Mouse (Mus musculus): ENCODE data around the gene Pigu. TPM values are rescaled to one million over a fixed set of nuclear protein-coding genes. Genes with fewer than 3 reads are reported as not detected.

Gene Pigu
- 10 to 100 TPM; 28.6 to 29.4 TPM for total RNA-seq (2021)
- long read RNA-seq, experiment 1, transcript Pigu-201 (12 exons, 1,636 nt) = major isoform, 9 of 16 reads
- long read RNA-seq, experiment 1, partial matches to known transcripts = 2 of 16 reads
- long read RNA-seq, experiment 1, other reads (novel, unspliced or antisense) = 5 of 16 reads
- long read RNA-seq, experiment 2, transcript Pigu-201 (12 exons, 1,636 nt) = major isoform, 8 of 16 reads
- long read RNA-seq, experiment 2, partial matches to known transcripts = 3 of 16 reads
- long read RNA-seq, experiment 2, other reads (novel, unspliced or antisense) = 5 of 16 reads

DNA sequence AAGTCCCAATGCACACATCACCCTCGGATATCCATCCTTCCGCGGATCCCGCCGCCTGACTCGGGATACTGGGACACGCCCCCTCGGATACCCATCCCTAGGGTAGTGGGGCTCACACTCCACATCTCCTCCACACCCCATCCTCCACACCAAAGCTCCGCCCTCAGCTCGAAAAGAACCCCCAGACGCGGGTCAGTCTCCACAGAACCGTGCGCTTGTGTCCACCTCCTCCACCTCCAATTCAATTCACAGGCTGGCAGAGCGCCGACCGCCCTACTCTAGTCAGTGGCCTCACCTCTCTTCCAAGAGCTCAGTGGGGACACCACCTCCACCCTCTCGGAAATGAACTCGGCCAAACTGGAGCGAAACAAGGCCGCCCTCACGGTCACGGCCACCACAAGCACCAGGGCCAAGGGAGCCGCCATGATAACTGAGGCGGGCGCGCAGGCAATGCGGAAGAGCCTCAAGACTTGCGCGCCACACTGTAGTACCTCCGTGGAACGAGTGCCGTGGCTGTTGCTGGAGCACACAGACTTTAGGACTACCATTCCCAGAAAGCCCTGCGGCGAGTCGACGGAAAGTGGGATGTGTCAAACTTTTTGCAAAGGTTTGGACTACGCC lies at the start of gene Pigu:
Gene Pigu, minus strand, starts transcription at position 460 of the 621 bp plus-strand sequence.
- DNase-seq (ENCODE audit: low spot score in 2 of 2) = peak; percentile 71 to 90

DNA sequence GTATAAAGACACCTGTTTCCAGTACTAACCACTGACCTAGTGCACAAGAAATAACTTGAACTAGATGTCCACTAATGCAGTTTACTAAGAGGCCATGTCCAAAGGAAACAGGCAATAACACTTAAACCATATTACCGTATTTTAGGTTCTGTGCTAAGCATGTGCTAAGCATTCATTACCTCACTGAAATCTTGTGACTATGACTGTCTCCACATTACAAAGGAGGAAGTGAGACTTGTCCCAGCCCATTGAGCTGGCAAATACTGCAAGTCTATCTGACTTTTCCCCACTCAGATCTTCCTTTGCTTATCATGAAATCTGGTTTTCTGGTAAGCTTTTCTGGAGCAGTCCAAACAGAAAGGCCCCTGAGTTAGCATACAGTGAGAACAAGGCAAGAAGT lies 47.4 kb upstream of the Pigu start:
- no peak for DNase-seq (ENCODE audit: low spot score in 2 of 2)

DNA sequence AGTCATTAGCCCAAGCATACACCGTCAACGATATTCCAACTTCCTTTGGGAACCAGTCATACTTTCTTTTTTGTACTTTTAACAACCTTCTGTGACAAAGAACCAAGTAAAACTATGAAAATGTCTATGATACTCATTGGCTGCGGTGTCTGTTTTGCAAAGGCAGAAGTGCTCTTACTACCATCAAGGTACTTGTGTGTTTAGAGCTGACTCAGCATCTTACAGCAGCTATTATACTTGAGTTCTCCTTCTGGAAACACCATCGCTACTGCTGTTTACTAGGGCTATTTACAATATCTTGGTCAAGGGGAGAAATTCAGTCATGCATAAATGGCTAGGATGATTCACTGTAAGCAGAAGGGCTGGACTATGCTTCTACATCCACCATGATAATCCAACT lies 44.7 kb upstream of the Pigu start:
- no peak for DNase-seq (ENCODE audit: low spot score in 2 of 2)

GRCm38 (mm10) chr2:155400276-155400675 lies 43.0 kb upstream of the Pigu start:
- DNase-seq (ENCODE audit: low spot score in 2 of 2) = no peak

GRCm38 (mm10) chr2:155394586-155394985 lies 37.4 kb upstream of the Pigu start:
- DNase-seq (ENCODE audit: low spot score in 2 of 2) = no peak

- DNase-seq (ENCODE audit: low spot score in 2 of 2) = no peak
Observed at GRCm38 (mm10) chr2:155388573-155388972, 31.3 kb upstream of the Pigu start.

- no peak for DNase-seq (ENCODE audit: low spot score in 2 of 2)
Observed at GRCm38 (mm10) chr2:155387052-155387451, 29.8 kb upstream of the Pigu start.

- DNase-seq (ENCODE audit: low spot score in 2 of 2) = no peak
Observed at GRCm38 (mm10) chr2:155386534-155386899, 29.3 kb upstream of the Pigu start.

DNA sequence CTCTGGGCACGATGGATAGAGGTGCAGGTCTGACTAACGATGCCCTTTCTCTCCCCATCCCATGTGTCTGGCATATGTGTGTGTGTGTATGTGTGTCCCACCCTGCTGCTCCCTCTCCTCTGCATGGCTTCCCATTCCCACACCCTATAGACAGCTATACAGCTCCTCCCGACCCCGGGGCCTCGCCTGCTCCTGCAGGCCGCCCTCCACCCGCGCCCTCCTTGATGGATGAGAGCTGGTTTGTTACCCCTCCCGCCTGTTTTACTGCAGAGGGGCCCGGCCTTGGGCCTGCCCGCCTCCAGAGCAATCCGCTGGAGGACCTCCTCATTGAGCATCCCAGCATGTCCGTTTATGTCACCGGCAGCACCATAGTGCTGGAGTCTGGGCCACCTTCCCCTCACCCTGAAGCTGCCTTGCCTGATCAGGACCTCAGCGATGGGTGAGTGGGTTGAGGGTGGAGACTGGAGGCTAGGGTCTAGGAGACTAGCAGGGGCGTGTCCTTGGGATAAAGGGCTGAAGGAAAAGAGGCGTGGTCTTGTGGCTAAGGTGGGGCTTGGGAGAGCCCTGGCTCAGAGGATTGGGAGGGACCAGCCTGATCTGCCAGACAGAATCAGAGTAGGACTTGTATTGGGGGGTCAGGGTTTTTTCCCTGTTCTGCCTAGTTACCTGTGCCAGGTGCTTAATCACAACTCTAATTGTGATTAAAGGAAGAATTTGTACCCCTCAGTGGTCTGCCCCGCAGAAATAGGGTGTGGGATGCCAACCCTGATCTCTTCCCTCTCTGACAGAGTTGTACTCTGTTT lies 28.7 kb upstream of the Pigu start:
- DNase-seq (ENCODE audit: low spot score in 2 of 2) = no peak

DNA sequence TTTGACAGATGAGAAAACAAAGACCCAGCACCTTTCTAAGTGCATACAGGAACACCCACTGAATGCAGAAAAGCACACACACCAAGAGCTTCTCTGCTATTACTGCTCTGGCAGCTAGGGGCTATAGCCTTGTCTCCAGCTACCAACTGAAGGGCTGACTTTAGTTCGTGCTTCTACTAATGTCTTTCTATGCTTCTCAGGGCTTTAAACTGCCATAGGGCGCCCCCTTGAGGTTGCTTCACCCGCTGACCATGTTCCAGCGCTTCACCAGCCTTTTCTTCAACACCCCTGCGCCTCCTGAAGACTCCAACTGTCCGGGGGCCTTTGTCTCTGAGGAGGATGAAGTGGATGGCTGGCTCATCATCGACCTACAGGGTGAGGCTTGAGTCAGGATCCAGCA lies 27.9 kb upstream of the Pigu start:
- peak; percentile 55 to 77 for DNase-seq (ENCODE audit: low spot score in 2 of 2)

DNA sequence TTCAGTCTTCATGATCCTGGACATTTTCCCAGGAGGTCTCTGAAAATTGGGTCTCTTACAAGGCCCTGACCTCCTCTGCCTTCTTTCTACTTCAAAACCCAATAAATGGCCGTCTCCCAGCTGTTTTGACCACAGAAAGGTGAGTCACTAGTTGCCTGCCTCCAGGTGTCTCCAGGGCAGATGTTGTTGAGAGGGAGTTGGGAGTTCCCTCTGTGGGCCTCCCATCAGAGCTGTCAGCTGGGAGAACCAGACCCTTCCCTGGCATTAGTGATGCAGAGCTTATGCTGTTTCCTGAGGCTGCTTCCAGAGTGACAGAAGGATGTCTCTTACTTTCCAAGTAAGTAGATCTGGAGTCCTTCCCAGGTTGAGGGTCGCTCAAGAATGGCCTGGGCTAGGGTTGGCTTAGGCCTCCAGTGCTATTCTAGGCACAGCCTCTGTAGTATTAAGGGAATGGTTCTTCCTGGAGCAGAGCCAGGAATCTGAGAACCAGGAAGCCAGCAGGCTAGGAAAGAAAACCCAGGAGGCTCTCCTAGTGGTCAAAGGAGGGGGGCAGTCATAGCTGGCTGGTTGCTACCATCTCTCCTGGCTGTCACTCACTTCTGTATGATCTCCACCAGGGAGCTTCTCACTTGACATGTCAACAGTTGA lies 25.7 kb upstream of the Pigu start:
- peak in 1 of 2 experiments; percentile 50 for DNase-seq (ENCODE audit: low spot score in 2 of 2)

DNA sequence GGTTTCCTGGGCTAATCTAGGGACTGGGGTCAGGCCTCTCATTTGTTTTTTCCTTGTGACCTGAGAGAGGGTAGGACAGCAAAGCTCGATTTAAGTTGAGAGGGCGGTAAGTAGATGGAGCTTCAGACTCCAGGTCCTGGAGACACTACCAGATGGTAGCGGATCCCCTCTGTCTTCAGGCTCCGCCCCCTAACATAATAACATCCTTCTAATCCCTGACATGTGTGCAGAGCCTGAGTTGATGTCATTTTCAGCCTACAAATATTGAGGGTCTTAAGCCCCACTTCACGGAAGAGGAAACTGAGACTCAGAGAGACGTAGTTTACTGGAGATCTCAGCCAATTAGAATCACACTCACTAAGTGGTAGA lies 25.1 kb upstream of the Pigu start:
- DNase-seq (ENCODE audit: low spot score in 2 of 2) = no peak

- DNase-seq (ENCODE audit: low spot score in 2 of 2) = peak; percentile 97 to 98
Observed at GRCm38 (mm10) chr2:155381643-155382331, 24.6 kb upstream of the Pigu start.

DNA sequence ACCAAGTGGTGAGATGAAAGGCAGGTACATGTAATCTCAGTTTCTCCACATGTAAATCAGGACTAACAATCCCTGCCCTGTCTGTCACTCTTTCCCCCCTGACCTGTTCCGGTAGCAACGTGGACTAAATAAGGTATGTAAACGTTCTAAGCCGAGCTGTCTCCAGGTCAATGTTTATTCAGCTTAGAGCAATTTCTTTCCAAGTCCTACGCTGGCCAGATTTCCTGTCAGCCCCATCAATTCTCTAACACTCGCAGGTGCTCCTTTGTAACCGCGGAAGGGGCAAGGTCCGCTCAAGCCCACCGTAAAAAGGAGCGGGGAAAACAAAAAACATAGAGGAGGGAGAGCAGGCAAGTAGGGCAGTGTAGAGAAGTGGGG lies 23.8 kb upstream of the Pigu start:
- DNase-seq (ENCODE audit: low spot score in 2 of 2) = no peak

- no peak for DNase-seq (ENCODE audit: low spot score in 2 of 2)
Observed at GRCm38 (mm10) chr2:155380261-155381059, 23.2 kb upstream of the Pigu start, which contains the start of gene Trp53inp2. TSS of gene Trp53inp2 (plus strand) at chr2:155381059.

GRCm38 (mm10) chr2:155376191-155376590 lies 19.0 kb upstream of the Pigu start:
- no peak for DNase-seq (ENCODE audit: low spot score in 2 of 2)

- no peak for DNase-seq (ENCODE audit: low spot score in 2 of 2)
Observed at GRCm38 (mm10) chr2:155374521-155374920, 17.3 kb upstream of the Pigu start.

DNA sequence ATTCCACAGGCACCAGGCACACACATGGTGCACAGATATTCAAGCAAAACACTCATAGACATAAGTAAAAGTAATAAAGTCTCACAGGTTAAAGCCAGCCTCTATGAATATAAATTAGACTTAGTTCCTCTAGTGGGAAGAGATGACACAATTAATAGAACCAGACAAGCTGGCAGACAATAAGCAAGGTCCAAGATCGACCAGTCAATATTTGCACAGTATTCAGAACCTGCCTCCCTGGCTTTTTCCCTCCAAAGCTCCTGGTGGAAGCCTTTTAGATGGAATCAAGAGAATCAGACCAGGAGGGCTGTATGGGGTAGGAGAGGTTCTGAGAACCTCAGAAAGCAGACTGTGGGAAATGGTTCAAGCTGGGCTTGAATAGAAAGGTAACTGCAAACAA lies 16.7 kb upstream of the Pigu start:
- DNase-seq (ENCODE audit: low spot score in 2 of 2) = no peak

- DNase-seq (ENCODE audit: low spot score in 2 of 2) = no peak
Observed at GRCm38 (mm10) chr2:155373302-155373701, 16.1 kb upstream of the Pigu start.

- no peak for DNase-seq (ENCODE audit: low spot score in 2 of 2)
Observed at GRCm38 (mm10) chr2:155372451-155372850, 15.2 kb upstream of the Pigu start.

Measured in gastrocnemius, postnatal 4 days (tissue).